Mouse (Mus musculus): ENCODE measurements around the gene Mccc1. TPM values are rescaled to one million over a fixed set of nuclear protein-coding genes. Genes with fewer than 3 reads are reported as not detected.

Gene Mccc1
- polyA plus RNA-seq, 1 experiment from 2014 or later = 64.3 TPM

Other genes with a start within 250 kb of the Mccc1 start
- 21.4 and 24.7 TPM in 2 replicates for gene Atp11b, start 246.6 kb downstream of the Mccc1 start, polyA plus RNA-seq (2015; fragmentation: Nextera tagmentation; extraction: Ambion mirVana)
- 74.1 and 87.4 TPM in 2 replicates for gene Dcun1d1, start 63.2 kb downstream of the Mccc1 start, polyA plus RNA-seq (2015; fragmentation: Nextera tagmentation; extraction: Ambion mirVana)
- gene Ccdc144b, start 52.9 kb upstream of the Mccc1 start, polyA plus RNA-seq (2015; fragmentation: Nextera tagmentation; extraction: Ambion mirVana) = 0.08 and 0.09 TPM in 2 replicates
- 79.3 and 85.3 TPM in 2 replicates for gene Acad9, start 65.3 kb upstream of the Mccc1 start, polyA plus RNA-seq (2015; fragmentation: Nextera tagmentation; extraction: Ambion mirVana)
- 3.8 and 4.3 TPM in 2 replicates for gene D3Ertd254e, start 150.3 kb upstream of the Mccc1 start, polyA plus RNA-seq (2015; fragmentation: Nextera tagmentation; extraction: Ambion mirVana)
- 0.11 and 0.16 TPM in 2 replicates for gene Qrfpr, start 221.6 kb upstream of the Mccc1 start, polyA plus RNA-seq (2015; fragmentation: Nextera tagmentation; extraction: Ambion mirVana)